15 mouse cellular contexts compared by ENCODE assay signal in the genomic region with DNA sequence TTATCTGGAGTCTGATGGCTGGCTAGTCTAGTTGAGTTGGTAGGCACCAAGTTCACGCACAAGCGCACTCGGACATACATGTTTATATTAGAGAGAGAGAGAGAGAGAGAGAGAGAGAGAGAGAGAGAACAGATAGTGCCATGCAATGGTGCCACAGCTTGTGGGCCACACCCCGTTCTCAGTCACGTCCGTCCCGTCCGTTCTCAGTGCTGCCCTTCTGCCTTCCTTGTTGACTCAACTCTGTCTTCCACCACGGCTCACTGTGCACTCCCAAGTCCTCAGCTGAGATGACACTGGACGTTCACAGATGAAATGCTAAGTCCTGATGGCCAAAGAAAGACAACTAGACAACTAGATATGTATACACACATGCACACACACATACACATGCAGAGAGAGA.
"Had no signal": no experiment of that assay in that cellular context is flagged by ENCODE, and none has a peak within 500 bp of the region (broad histone marks: within the 10 kb centered on the region; RNA-seq: fewer than 3 reads in every experiment).

No protein-coding gene starts in this region.

- H3K9me3 ChIP-seq: liver, embryonic 13.5 days; midbrain, embryonic 12.5 days; midbrain, embryonic 15.5 days; neural tube, embryonic 13.5 days had no signal

- H3K36me3 ChIP-seq: liver, embryonic 13.5 days; midbrain, embryonic 12.5 days; midbrain, embryonic 15.5 days; neural tube, embryonic 13.5 days had no signal

- ATAC-seq: inflammation-experienced regulatory T-cells, adult 6 months; midbrain, embryonic 15.5 days had no signal

- H3K9ac ChIP-seq: liver, embryonic 13.5 days; midbrain, embryonic 12.5 days; midbrain, embryonic 15.5 days; neural tube, embryonic 13.5 days had no signal

- H3K4me3 ChIP-seq: liver, embryonic 13.5 days; midbrain, embryonic 12.5 days; midbrain, embryonic 15.5 days; myocyte; neural tube, embryonic 13.5 days had no signal

- H3K27ac ChIP-seq: liver, embryonic 13.5 days; macrophage; midbrain, embryonic 12.5 days; midbrain, embryonic 15.5 days; neural tube, embryonic 13.5 days had no signal

- DNase-seq: kidney, adult 18-20 months; kidney, adult 9 months; kidney, postnatal 14 days; liver, embryonic 13.5 days; lung, adult 2 months; right cerebral cortex, postnatal 14 days; right cerebral cortex, postnatal 4 days; thymus, adult 18-20 months; thymus, postnatal 36 days had no signal

- H3K4me2 ChIP-seq: liver, embryonic 13.5 days; midbrain, embryonic 12.5 days; midbrain, embryonic 15.5 days; neural tube, embryonic 13.5 days had no signal

- H3K27me3 ChIP-seq: liver, embryonic 13.5 days; midbrain, embryonic 12.5 days; midbrain, embryonic 15.5 days; neural tube, embryonic 13.5 days had no signal
